Mouse (Mus musculus) midbrain, embryonic 14.5 days (tissue): ENCODE data around the gene Lcn10. TPM values are rescaled to one million over a fixed set of nuclear protein-coding genes. Genes with fewer than 3 reads are reported as not detected.
"Not testable (repeated sequence)": the region's sequence is repeated elsewhere in the genome, so short reads cannot be mapped to it uniquely, and the experiment has no call there.

Source experiments
- ATAC-seq: fragments of 200-750 bp; cut with Nextera tagmentation; 2 replicates; pipeline ENCODE4 v1.8.0; 2017; ENCODE audit warnings: moderate number of reproducible peaks, moderate library complexity; ENCODE audit not compliant: low FRiP score, low TSS enrichment
- DNase-seq: peaks from one replicate; pipeline ENCODE4 v3.0.0-alpha.2; 2015
- H3K27ac ChIP-seq: fragments of 300-500 bp; sonication (generic); replicated peaks from 2 replicates; pipeline ENCODE4 v1.5.1; 2014; ENCODE audit warnings: mild to moderate bottlenecking, low read depth, low read length, moderate library complexity
- H3K27me3 ChIP-seq: fragments of 300-500 bp; sonication (generic); 2 replicates; pipeline ENCODE4 v1.6.1; 2014; ENCODE audit warnings: low read length, control low read depth, mixed read lengths; ENCODE audit not compliant: control insufficient read depth, insufficient read depth
- H3K36me3 ChIP-seq: fragments of 300-500 bp; sonication (generic); 2 replicates; pipeline ENCODE4 v1.6.1; 2014; ENCODE audit warnings: low read length, control low read depth; ENCODE audit not compliant: control insufficient read depth, insufficient read depth
- H3K4me1 ChIP-seq: fragments of 300-500 bp; sonication (generic); 2 replicates; pipeline ENCODE4 v1.6.1; 2014; ENCODE audit warnings: mild to moderate bottlenecking, antibody characterized with exemption, low read length, control low read depth; ENCODE audit not compliant: control insufficient read depth, insufficient read depth
- H3K4me2 ChIP-seq: fragments of 300-500 bp; sonication (generic); 2 replicates; pipeline ENCODE4 v1.6.1; 2014; ENCODE audit warnings: mild to moderate bottlenecking, low read length, moderate library complexity
- H3K4me3 ChIP-seq: fragments of 300-500 bp; sonication (generic); replicated peaks from 2 replicates; pipeline ENCODE4 v1.5.1; 2014; ENCODE audit warnings: low read depth, low read length
- H3K9ac ChIP-seq: fragments of 300-500 bp; sonication (generic); replicated peaks from 2 replicates; pipeline ENCODE4 v1.6.1; 2014; ENCODE audit warnings: mild to moderate bottlenecking, low read length, moderate library complexity
- H3K9me3 ChIP-seq: fragments of 300-500 bp; sonication (generic); 2 replicates; pipeline ENCODE4 v1.6.1; 2016; ENCODE audit warnings: low read length, control low read depth, mixed read lengths; ENCODE audit not compliant: control insufficient read depth
- WGBS: fragments of 180-500 bp; shearing (Covaris S2); extraction: QIAGEN DNeasy Blood & Tissue Kit; methylation state at CpG from one replicate; pipeline ENCODE4 v1.1.7; 2014; 5-methylcytosine and 5-hydroxymethylcytosine counted together
- polyA plus RNA-seq: library from polyadenylated mRNA; unstranded; fragments of >200 nt; fragmentation: Nextera tagmentation; extraction: Ambion mirVana; gene quantifications from 2 replicates; pipeline ENCODE4 v1.2.1, GENCODE M21; 2014

Lcn10 gene
- polyA plus RNA-seq, 1 experiment from 2014 or later: not detected

GRCm38 (mm10) chr2:25696951-25697350, 14.4 kb downstream of the Lcn10 start:
- Histone ChIP-seq H3K27ac (no peak overlapping the region), H3K4me1 (no peaks in the 10 kb centered on the region), H3K9me3 (no peaks in the 10 kb centered on the region), H3K4me3 (no peak overlapping the region), H3K27me3 (no peaks in the 10 kb centered on the region), H3K9ac (no peak overlapping the region), H3K36me3 (no peaks in the 10 kb centered on the region), H3K4me2 (no peak overlapping the region)
- DNase-seq: no peak
- WGBS: 73% methylated on average over 4 of the region's 4 CpGs
- ATAC-seq: no peak

- WGBS: 85% methylated on average over 2 of the region's 2 CpGs
- Histone ChIP-seq H3K9me3 (no peaks in the 10 kb centered on the region), H3K4me1 (no peaks in the 10 kb centered on the region), H3K4me3 (no peak overlapping the region), H3K9ac (no peak overlapping the region), H3K27me3 (no peaks in the 10 kb centered on the region), H3K27ac (no peak overlapping the region), H3K4me2 (no peak overlapping the region), H3K36me3 (no peaks in the 10 kb centered on the region)
- no peak for ATAC-seq
- no peak for DNase-seq
These were observed 16.2 kb downstream of the Lcn10 start for GRCm38 (mm10) chr2:25698696-25699095.

- H3K9ac ChIP-seq, DNase-seq, H3K4me1 ChIP-seq, ATAC-seq, H3K27me3 ChIP-seq, H3K4me2 ChIP-seq, H3K36me3 ChIP-seq, H3K9me3 ChIP-seq, H3K27ac ChIP-seq, H3K4me3 ChIP-seq: not testable (repeated sequence)
- 86% methylated on average over 3 of the region's 3 CpGs for WGBS
These were observed 17.2 kb downstream of the Lcn10 start, which contains the start of gene Obp2a for GRCm38 (mm10) chr2:25699743-25700142. TSS of gene Obp2a (plus strand) at chr2:25700043.

GRCm38 (mm10) chr2:25701001-25701400, 18.5 kb downstream of the Lcn10 start:
- H3K9me3 ChIP-seq: no peaks in the 10 kb centered on the region
- H3K4me3 ChIP-seq: no peak overlapping the region
- H3K9ac ChIP-seq: no peak overlapping the region
- no peak for DNase-seq
- no peaks in the 10 kb centered on the region for H3K36me3 ChIP-seq
- H3K4me1 ChIP-seq: peaks cover under 1% of the 10 kb centered on the region; the same call in 1 of the 2 replicates
- H3K4me2 ChIP-seq: no peak overlapping the region
- H3K27ac ChIP-seq: no peak overlapping the region
- WGBS: 86% methylated on average over 5 of the region's 5 CpGs
- no peaks in the 10 kb centered on the region for H3K27me3 ChIP-seq
- ATAC-seq: no peak

GRCm38 (mm10) chr2:25703706-25704105, 21.2 kb downstream of the Lcn10 start:
- Histone ChIP-seq H3K4me2 (no peak overlapping the region), H3K4me3 (no peak overlapping the region), H3K9me3 (no peaks in the 10 kb centered on the region), H3K27me3 (no peaks in the 10 kb centered on the region), H3K36me3 (no peaks in the 10 kb centered on the region), H3K27ac (no peak overlapping the region), H3K4me1 (peaks cover 13% of the 10 kb centered on the region), H3K9ac (no peak overlapping the region)
- no peak for ATAC-seq
- WGBS: 83% methylated on average over 4 of the region's 4 CpGs
- no peak for DNase-seq

GRCm38 (mm10) chr2:25706643-25707481, 24.3 kb downstream of the Lcn10 start, which contains the start of gene Bmyc:
TSS of gene Bmyc (plus strand) at chr2:25706739.
- peak; percentile 95 for DNase-seq
- WGBS: under 1% methylated on average over 78 of the region's 78 CpGs
- Histone ChIP-seq H3K36me3 (no peaks in the 10 kb centered on the region), H3K27me3 (no peaks in the 10 kb centered on the region), H3K27ac (peak within 1 kb of the TSS; percentile 91), H3K4me1 (peaks cover 17% of the 10 kb centered on the region), H3K4me2 (peak within 1 kb of the TSS; percentile 81), H3K4me3 (peak within 1 kb of the TSS; percentile 75), H3K9me3 (no peaks in the 10 kb centered on the region), H3K9ac (peak within 1 kb of the TSS; percentile 83)
- peak; percentile 94 for ATAC-seq

GRCm38 (mm10) chr2:25708121-25708520, 25.6 kb downstream of the Lcn10 start:
- H3K27ac ChIP-seq: no peak overlapping the region
- H3K36me3 ChIP-seq: no peaks in the 10 kb centered on the region
- no peaks in the 10 kb centered on the region for H3K27me3 ChIP-seq
- DNase-seq (peak; percentile 60), ATAC-seq (no peak)
- peaks cover 17% of the 10 kb centered on the region for H3K4me1 ChIP-seq
- 0 out of 2 replicates have a peak overlapping the region, but pooled peaks have one; percentile 19 for H3K4me3 ChIP-seq
- peak overlapping the region; percentile 81 for H3K4me2 ChIP-seq
- WGBS: 90% methylated on average over 2 of the region's 2 CpGs
- no peaks in the 10 kb centered on the region for H3K9me3 ChIP-seq
- no peak overlapping the region for H3K9ac ChIP-seq

- H3K27me3 ChIP-seq, H3K27ac ChIP-seq, DNase-seq, ATAC-seq, H3K9ac ChIP-seq, H3K9me3 ChIP-seq, H3K4me3 ChIP-seq, H3K36me3 ChIP-seq: not testable (repeated sequence)
- WGBS: 96% methylated on average over 1 of the region's 1 CpGs
- Histone ChIP-seq H3K4me2 (peak overlapping the region; percentile 81; the same call in 1 of the 2 replicates), H3K4me1 (peaks cover 17% of the 10 kb centered on the region)
These were observed 26.5 kb downstream of the Lcn10 start for GRCm38 (mm10) chr2:25709056-25709455.

GRCm38 (mm10) chr2:25709791-25710190, 27.3 kb downstream of the Lcn10 start:
- H3K27me3 ChIP-seq, DNase-seq, H3K27ac ChIP-seq, H3K36me3 ChIP-seq, H3K9ac ChIP-seq, ATAC-seq, H3K9me3 ChIP-seq, H3K4me2 ChIP-seq, H3K4me3 ChIP-seq: not testable (repeated sequence)
- WGBS: 76% methylated on average over 2 of the region's 2 CpGs
- H3K4me1 ChIP-seq: peaks cover 17% of the 10 kb centered on the region
